Mouse (Mus musculus) thymus, postnatal 25 days (tissue): Measurements from ENCODE around the gene Anln.
"Not testable (repeated sequence)": the region's sequence is repeated elsewhere in the genome, so short reads cannot be mapped to it uniquely, and the experiment has no call there.

Source experiments
- DNase-seq: peaks from one replicate; pipeline ENCODE4 v3.0.0; 2022

Anln gene

DNA sequence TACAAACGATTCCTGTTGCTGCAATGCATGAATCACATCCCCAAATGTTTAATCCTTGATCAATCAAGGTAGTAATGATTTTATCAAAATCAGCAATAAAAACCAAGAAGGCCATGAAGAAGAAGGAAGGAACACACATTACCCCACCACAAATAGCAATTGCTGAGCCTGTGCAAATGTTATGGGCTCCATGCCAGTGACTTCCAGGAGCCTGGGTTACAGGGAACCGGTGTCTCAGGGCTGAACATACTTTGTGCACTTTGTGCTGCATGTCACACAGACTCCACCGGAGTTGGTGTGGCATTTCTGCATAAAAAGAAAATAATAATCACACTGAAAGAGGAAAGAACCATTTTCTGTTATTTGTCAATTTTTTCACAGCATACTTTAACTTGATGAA, 74.9 kb downstream of the Anln start:
- no peak for DNase-seq

DNA sequence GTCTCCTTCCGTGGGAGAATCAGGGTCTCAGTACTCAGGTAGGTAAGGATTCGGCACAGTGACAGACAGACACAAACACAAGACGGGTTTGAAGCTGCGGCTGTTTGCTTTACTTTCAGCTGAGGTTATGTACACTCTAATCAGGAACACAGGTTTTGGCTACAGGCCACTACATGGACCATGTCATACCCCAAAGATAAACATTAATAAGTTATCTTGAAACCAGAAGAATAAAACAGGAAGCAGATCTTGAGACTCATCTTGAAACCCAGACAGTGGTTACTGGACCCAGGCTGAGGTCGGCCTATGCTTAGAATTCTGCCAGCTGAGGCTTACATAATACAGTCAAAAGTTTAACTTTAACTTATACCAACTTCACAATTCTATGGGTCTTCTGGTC, 75.8 kb downstream of the Anln start:
- no peak for DNase-seq

DNA sequence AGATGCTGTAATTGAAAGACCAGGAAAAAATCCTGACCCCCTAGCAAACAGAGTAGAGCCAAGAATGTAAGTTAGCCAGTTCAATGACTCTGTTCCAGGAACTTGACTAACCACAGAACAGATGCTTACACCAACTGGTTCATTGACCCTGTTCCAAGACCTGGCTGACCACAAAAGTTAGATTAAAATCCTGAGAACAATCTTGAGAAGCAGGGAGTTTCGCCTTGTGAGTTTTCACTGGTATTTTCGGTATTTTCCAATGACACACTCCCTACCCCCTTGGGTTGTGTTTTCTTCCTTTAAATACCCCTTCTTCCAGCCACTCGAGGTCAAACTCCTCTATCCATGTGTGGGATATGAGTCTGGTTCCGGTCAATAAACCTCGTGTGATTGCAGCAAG, 79.3 kb downstream of the Anln start:
- no peak for DNase-seq

DNA sequence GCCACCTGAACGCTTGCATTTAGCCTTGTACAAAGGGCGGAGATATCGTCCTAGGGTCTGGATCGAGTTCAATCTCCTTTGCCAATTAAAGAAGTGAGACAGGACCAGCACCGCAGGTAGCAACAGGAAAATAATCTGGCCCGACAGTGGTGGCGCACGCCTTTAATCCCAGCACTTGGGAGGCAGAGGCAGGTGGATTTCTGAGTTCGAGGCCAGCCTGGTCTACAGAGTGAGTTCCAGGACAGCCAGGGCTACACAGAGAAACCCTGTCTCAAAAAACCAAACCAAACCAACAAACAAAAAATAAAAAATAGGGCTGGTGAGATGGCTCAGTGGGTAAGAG, 81.1 kb downstream of the Anln start:
- not testable (repeated sequence) for DNase-seq

DNA sequence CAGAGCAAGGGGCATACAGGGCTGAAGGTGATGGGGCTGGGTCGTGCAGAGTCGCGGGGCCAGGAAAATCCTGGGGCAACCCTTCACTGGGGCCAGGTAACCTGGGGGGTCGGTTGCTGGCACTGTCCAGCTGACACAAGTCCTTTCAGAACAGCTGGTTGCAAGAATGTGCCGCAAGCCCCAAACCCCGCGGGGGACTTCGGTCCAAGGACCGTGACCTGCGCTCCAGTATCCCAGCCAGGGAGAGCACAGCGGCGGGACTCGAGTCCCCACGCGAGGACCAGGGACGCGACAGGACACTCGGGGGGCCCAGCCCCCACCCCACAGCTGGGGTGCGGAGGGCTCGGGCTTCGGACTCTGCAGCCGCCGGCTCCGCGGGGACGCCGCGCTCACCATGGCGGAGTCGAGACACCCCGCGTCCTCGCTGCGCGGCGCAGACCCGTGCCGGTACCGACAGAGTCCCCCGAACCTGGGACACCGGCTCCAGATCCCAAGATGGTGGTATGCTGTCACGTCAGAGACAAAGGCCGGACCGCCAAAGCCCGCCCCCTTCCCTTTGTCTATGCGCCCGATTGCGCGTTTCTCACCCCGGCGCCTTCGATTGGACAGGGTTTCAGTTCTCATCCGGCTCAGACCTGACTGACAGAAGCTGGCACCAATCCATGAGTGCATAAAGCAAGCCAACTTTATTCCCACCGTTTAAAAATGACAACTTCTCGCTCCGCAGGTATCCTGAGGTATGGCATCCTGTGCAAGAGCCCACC, 81.7 kb downstream of the Anln start, which contains the start of gene Zfp810:
Gene Zfp810 (minus strand): TSS at position 493 of the 764 bp plus-strand sequence.
- DNase-seq = peak; percentile 95

DNA sequence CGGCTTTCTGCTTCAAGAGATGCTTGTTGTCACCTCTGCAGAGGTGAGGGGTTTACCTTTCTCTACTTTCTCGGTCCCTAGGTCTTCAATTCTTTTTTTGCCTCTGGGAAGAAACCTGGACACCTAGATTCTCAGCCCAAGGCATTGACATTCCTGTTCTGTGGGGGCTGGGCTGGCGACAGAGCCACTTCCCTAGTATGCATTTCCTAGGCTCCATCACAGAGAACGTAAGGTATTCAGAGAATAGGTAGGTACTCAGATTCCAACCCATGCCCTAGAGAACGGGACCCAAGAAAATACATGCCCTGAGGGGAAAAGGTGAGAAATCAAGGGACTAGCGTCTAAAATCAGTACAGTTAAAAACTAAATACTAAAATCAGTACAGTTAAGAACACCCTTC, 82.3 kb downstream of the Anln start:
- no peak for DNase-seq

DNA sequence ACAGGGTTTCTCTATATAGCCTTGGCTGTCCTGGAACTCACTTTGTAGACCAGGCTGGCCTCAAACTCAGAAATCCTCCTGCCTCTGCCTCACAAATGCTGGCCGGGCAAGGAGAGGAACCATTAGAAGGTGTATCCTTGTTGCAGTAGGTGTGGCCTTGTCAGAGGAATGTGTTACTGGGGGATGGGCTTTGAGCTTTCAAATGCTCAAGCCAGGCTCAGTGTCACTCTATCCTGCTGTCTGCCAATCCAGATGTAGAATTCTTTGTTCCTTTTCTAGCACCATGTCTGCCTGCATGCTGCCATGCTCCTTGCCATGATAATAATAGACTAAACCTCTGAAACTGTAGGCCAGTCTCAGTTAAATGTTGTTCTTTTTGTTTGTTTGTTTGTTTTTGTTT, 86.8 kb downstream of the Anln start:
- no peak for DNase-seq
